Mouse (Mus musculus): ENCODE measurements around the gene Rcn1. TPM values are rescaled to one million over a fixed set of nuclear protein-coding genes. Genes with fewer than 3 reads are reported as not detected.

Rcn1 gene
- polyA plus RNA-seq, 1 experiment from 2014 or later: 171 TPM

DNA sequence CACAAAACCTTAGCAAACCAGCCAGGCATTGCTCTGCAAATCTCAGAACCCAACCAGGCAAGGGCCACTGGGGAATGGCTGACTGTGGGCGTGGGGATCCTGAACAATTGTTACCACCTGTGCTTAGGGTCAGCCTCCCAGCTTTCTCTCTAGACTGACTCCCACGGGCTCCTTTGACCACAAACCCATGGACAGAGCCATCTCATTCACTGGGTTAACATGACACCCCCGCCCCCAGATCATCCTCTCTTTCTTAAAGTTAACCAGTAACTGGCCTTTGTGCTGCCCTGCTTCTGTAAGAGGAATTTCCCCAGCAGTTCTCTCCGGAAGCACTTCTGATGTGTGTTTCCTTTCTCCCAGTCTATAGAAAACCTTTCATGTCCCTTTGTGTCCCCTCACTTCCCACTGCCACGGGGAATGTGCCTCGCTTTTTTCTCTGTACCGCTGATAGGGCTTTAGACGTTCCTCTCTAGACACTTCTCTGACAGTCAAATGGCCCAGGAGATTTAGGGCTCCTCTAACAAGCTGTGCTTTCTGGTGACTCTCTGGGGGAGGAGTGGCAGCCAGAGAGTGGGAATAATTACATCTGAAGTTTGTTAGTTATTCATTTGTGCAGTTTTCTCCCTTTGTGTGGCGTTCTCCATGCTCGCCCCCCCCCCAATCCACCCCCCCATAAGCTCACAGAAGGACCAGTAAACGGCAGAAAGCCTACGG lies 62.6 kb downstream of the Rcn1 start:
- Histone ChIP-seq H3K4me1 (replicated peaks) (peaks cover 8% of the 10 kb centered on the region; the same call in 1 of the 2 replicates), H3K9me3 (no peaks in the 10 kb centered on the region), H3K36me3 (no peaks in the 10 kb centered on the region), H3K27ac (no peak overlapping the region), H3K27me3 (peaks cover 11% of the 10 kb centered on the region; the same call in 1 of the 2 replicates), H3K9ac (replicated peaks) (no peak overlapping the region), H3K4me2 (no peak overlapping the region), H3K4me3 (replicated peaks) (no peak overlapping the region)
- 13% methylated on average over 12 of the region's 12 CpGs for WGBS
- no peak for ATAC-seq (ENCODE audit: insufficient number of reproducible peaks, insufficient read depth, low FRiP score, low TSS enrichment, low read depth)

Other genes with a start within 250 kb of the Rcn1 start
- gene Them7, start 175.0 kb downstream of the Rcn1 start, polyA plus RNA-seq (2016; fragmentation: Nextera tagmentation; extraction: Ambion mirVana): 0.36 and 0.87 TPM in 2 replicates

Measured in limb, embryonic 12.5 days (tissue).